17 mouse cellular contexts compared by ENCODE assay signal in the genomic region with DNA sequence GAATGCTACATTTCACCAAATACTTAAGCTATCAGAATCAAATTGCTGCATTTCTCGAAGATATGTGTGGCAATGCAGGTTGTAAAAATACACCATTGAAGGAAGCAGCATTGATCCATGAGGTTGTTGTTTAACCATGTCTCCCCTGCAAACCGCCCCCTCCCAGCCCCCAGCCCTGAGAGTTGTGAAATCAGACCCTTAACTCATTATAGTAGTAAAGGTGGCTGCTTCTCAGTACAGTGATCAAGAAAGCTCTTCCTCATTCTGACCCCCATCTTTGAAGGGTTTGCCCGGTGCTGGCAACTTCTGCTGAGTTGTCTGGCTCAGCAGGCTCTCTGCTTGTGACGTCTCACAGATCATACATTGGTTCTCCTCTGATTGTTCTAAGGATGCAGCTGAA.
"Had no signal": no experiment of that assay in that cellular context is flagged by ENCODE, and none has a peak within 500 bp of the region (broad histone marks: within the 10 kb centered on the region; RNA-seq: fewer than 3 reads in every experiment).

No protein-coding gene starts in this region.

- DNase-seq: kidney, adult 8-10 months; kidney, postnatal 25 days; layer of hippocampus, adult 9-11 months; lung, postnatal 14 days; right cerebral cortex, postnatal 4 days; spleen, adult 18-20 months; thymus, adult 2 months; thymus, postnatal 25 days had no signal

- H3K27me3 ChIP-seq: lung, embryonic 15.5 days; megakaryocyte, embryonic 14.5 days; midbrain, embryonic 15.5 days; neural tube, embryonic 12.5 days had no signal

- H3K4me1 ChIP-seq: limb, embryonic 10.5 days; lung, embryonic 15.5 days; midbrain, embryonic 15.5 days; neural tube, embryonic 12.5 days had no signal

- ATAC-seq: hindbrain, embryonic 16.5 days; inflammation-experienced regulatory T-cells, adult 6 months; midbrain, embryonic 15.5 days had no signal

- H3K9ac ChIP-seq: lung, embryonic 15.5 days; midbrain, embryonic 15.5 days; neural tube, embryonic 12.5 days had no signal

- H3K27ac ChIP-seq: limb, embryonic 10.5 days; lung, embryonic 15.5 days; macrophage; midbrain, embryonic 15.5 days; neural tube, embryonic 12.5 days had no signal

- H3K36me3 ChIP-seq: limb, embryonic 10.5 days; lung, embryonic 15.5 days; midbrain, embryonic 15.5 days; neural tube, embryonic 12.5 days had no signal

- H3K9me3 ChIP-seq: limb, embryonic 10.5 days; lung, embryonic 15.5 days; megakaryocyte, embryonic 14.5 days; midbrain, embryonic 15.5 days; neural tube, embryonic 12.5 days had no signal

- H3K4me3 ChIP-seq: limb, embryonic 10.5 days; lung, embryonic 15.5 days; megakaryocyte, embryonic 14.5 days; midbrain, embryonic 15.5 days; neural tube, embryonic 12.5 days had no signal

- H3K4me2 ChIP-seq: lung, embryonic 15.5 days; midbrain, embryonic 11.5 days; midbrain, embryonic 15.5 days; neural tube, embryonic 12.5 days had no signal
